Mouse (Mus musculus) MEL (cell line): Measurements from ENCODE around the gene Zdhhc21. TPM values are rescaled to one million over a fixed set of nuclear protein-coding genes. Genes with fewer than 3 reads are reported as not detected.

ENCODE experiments used
- DNase-seq: peaks from one replicate; pipeline ENCODE4 v3.0.0; 2011; ENCODE audit warnings: low read depth, low spot score
- H3K27ac ChIP-seq: 2 replicates; pipeline ENCODE4 v1.5.1; 2012; ENCODE audit warnings: low read depth, mild to moderate bottlenecking, control low read depth, low read length, moderate library complexity; ENCODE audit not compliant: control insufficient read depth
- H3K27me3 ChIP-seq, 2 experiments: fragments of 150-350 bp in 1 of 2; sonication (generic) in 1 of 2; 2 replicates each; pipeline ENCODE4 v1.6.1; 2012; ENCODE audit warnings: low read length in 2 of 2, mild to moderate bottlenecking in 2 of 2, improper control_type of control experiment in 1 of 2, moderate library complexity in 1 of 2; ENCODE audit not compliant: insufficient read depth in 2 of 2, control insufficient read depth in 1 of 2
- H3K36me3 ChIP-seq, 2 experiments: 2 replicates each; pipeline ENCODE4 v1.6.1; 2012 to 2014; ENCODE audit warnings: low read length in 2 of 2, improper control_type of control experiment in 1 of 2, inconsistent platforms in 1 of 2, mild to moderate bottlenecking in 1 of 2; ENCODE audit not compliant: insufficient read depth in 2 of 2, control insufficient read depth in 1 of 2
- H3K4me1 ChIP-seq, 2 experiments: fragments of 150-350 bp in 1 of 2; sonication (generic) in 1 of 2; 2 replicates each; pipeline ENCODE4 v1.6.1; 2012; ENCODE audit warnings: low read length in 2 of 2, improper control_type of control experiment in 1 of 2, mild to moderate bottlenecking in 1 of 2; ENCODE audit not compliant: insufficient read depth in 2 of 2, control insufficient read depth in 1 of 2
- H3K4me3 ChIP-seq, 2 experiments: fragments of 150-350 bp in 1 of 2; sonication (generic) in 1 of 2; 2 replicates each; pipeline ENCODE4 v1.5.1; 2012; ENCODE audit warnings: low read depth in 2 of 2, low read length in 2 of 2, mild to moderate bottlenecking in 2 of 2, moderate library complexity in 2 of 2, control low read depth in 1 of 2, improper control_type of control experiment in 1 of 2; ENCODE audit not compliant: control insufficient read depth in 1 of 2, insufficient read depth in 1 of 2
- H3K79me2 ChIP-seq: 2 replicates; pipeline ENCODE4 v1.6.1; 2012; ENCODE audit warnings: mild to moderate bottlenecking, low read length, moderate library complexity; ENCODE audit not compliant: control insufficient read depth, poor library complexity, insufficient read depth
- H3K9ac ChIP-seq: 2 replicates; pipeline ENCODE4 v1.6.1; 2012; ENCODE audit warnings: low read depth, mild to moderate bottlenecking, control low read depth, low read length, moderate library complexity; ENCODE audit not compliant: control insufficient read depth, poor library complexity, severe bottlenecking
- H3K9me3 ChIP-seq: fragments of 150-350 bp; sonication (generic); replicated peaks from 2 replicates; pipeline ENCODE4 v1.6.1; 2012; ENCODE audit warnings: mild to moderate bottlenecking, low read length, improper control_type of control experiment, moderate library complexity; ENCODE audit not compliant: insufficient read depth
- BHLHE40 ChIP-seq: IDR thresholded peaks from 2 replicates; pipeline ENCODE4 v1.6.1; 2012; ENCODE audit warnings: low read depth, mild to moderate bottlenecking, inconsistent platforms, low read length, improper control_type of control experiment, borderline replicate concordance
- CHD1 ChIP-seq: IDR thresholded peaks from 2 replicates; pipeline ENCODE4 v1.6.1; 2012; ENCODE audit warnings: low read depth, mild to moderate bottlenecking, inconsistent platforms, low read length, improper control_type of control experiment
- E2F4 ChIP-seq: IDR thresholded peaks from 2 replicates; pipeline ENCODE4 v1.6.1; 2011; ENCODE audit warnings: low read depth, low read length, improper control_type of control experiment, borderline replicate concordance
- EP300 ChIP-seq, 2 experiments: IDR thresholded peaks; 2 replicates each; pipeline ENCODE4 v1.6.1; 2011; ENCODE audit warnings: improper control_type of control experiment in 2 of 2, low read length in 2 of 2, low read depth in 1 of 2, mild to moderate bottlenecking in 1 of 2
- ETS1 ChIP-seq: IDR thresholded peaks from 2 replicates; pipeline ENCODE4 v1.6.1; 2012; ENCODE audit warnings: low read depth, mild to moderate bottlenecking, inconsistent platforms, low read length, improper control_type of control experiment, moderate library complexity
- JUND ChIP-seq: IDR thresholded peaks from 2 replicates; pipeline ENCODE4 v1.6.1; 2011; ENCODE audit warnings: low read depth, mild to moderate bottlenecking, improper control_type of control experiment, low read length
- KAT2A ChIP-seq: conservative IDR thresholded peaks from 2 replicates; pipeline ENCODE4 v1.6.1; 2012; ENCODE audit warnings: low read depth, low read length, improper control_type of control experiment, inconsistent platforms
- MAFK ChIP-seq: IDR thresholded peaks from 2 replicates; pipeline ENCODE4 v1.6.1; 2011; ENCODE audit warnings: low read depth, mild to moderate bottlenecking, low read length, improper control_type of control experiment, borderline replicate concordance
- MAX ChIP-seq: IDR thresholded peaks from 2 replicates; pipeline ENCODE4 v1.6.1; 2011; ENCODE audit warnings: low read length, improper control_type of control experiment
- MEF2A ChIP-seq: IDR thresholded peaks from 2 replicates; pipeline ENCODE4 v1.6.1; 2014; ENCODE audit warnings: low read depth, mild to moderate bottlenecking, inconsistent platforms, low read length, improper control_type of control experiment; ENCODE audit not compliant: poor library complexity, insufficient replicate concordance, severe bottlenecking; ENCODE audit errors: extremely low read depth
- MYB ChIP-seq: IDR thresholded peaks from 2 replicates; pipeline ENCODE4 v1.6.1; 2011; ENCODE audit warnings: mild to moderate bottlenecking, low read depth, low read length, improper control_type of control experiment
- POLR2A ChIP-seq, 2 experiments: IDR thresholded peaks; 2 replicates each; pipeline ENCODE4 v1.6.1; 2011 to 2012; ENCODE audit warnings: low read length in 2 of 2, mild to moderate bottlenecking in 2 of 2, control low read depth in 1 of 2, improper control_type of control experiment in 1 of 2, low read depth in 1 of 2, moderate library complexity in 1 of 2; ENCODE audit not compliant: control insufficient read depth in 1 of 2, insufficient read depth in 1 of 2, poor library complexity in 1 of 2
- SMC3 ChIP-seq: IDR thresholded peaks from 2 replicates; pipeline ENCODE4 v1.6.1; 2011; ENCODE audit warnings: low read depth, low read length, improper control_type of control experiment
- USF2 ChIP-seq, 2 experiments: IDR thresholded peaks; 2 replicates each; pipeline ENCODE4 v1.6.1; 2011 to 2012; ENCODE audit warnings: improper control_type of control experiment in 2 of 2, low read length in 2 of 2, borderline replicate concordance in 1 of 2, inconsistent platforms in 1 of 2, low read depth in 1 of 2, mild to moderate bottlenecking in 1 of 2; ENCODE audit not compliant: insufficient read depth in 1 of 2
- ZNF384 ChIP-seq: IDR thresholded peaks from 2 replicates; pipeline ENCODE4 v1.6.1; 2012; ENCODE audit warnings: low read depth, mild to moderate bottlenecking, inconsistent platforms, low read length, improper control_type of control experiment
- polyA plus RNA-seq, 2 experiments: library from polyadenylated mRNA; stranded (reverse) in 1 of 2; unstranded in 1 of 2; fragments of >175 nt in 1 of 2; fragments of >200 nt in 1 of 2; gene quantifications; 2 replicates each; pipeline versions ENCODE4 v1.2.1 to v1.2.4; 2012; ENCODE audit warnings: low replicate concordance in 2 of 2, low read depth in 1 of 2; ENCODE audit not compliant: insufficient read length in 2 of 2, insufficient read depth in 1 of 2, missing spikeins in 1 of 2
- total RNA-seq: library from RNA; depleted of rRNA; stranded (reverse); fragments of 300-350 nt; gene quantifications from 2 replicates; pipeline ENCODE4 v1.2.3, GENCODE M21; 2012; rRNA removed

Gene Zdhhc21
- total and polyA plus RNA-seq, 3 experiments: 6.5 to 7.8 TPM; not detected in 1

GRCm38 (mm10) chr4:82756295-82756626, 103.5 kb downstream of the Zdhhc21 start:
- no peak for DNase-seq
- no peak overlapping the region for H3K4me3 ChIP-seq
- H3K4me1 ChIP-seq: no peaks in the 10 kb centered on the region
- H3K27ac ChIP-seq: no peak overlapping the region
- no peak for TF ChIP-seq MEF2A
- no peak for TF ChIP-seq SMC3
- TF ChIP-seq MAX: no peak
- no peak for TF ChIP-seq USF2 (IDR thresholded peaks at IDR 0.05; ENCODE audit: borderline replicate concordance in 1 of 2, insufficient read depth in 1 of 2, low read depth in 1 of 2, low read length in 2 of 2)
- TF ChIP-seq MAFK: no peak
- no peak for TF ChIP-seq KAT2A
- no peaks in the 10 kb centered on the region for H3K9me3 ChIP-seq
- no peaks in the 10 kb centered on the region for H3K27me3 ChIP-seq
- no peaks in the 10 kb centered on the region for H3K79me2 ChIP-seq
- no peak overlapping the region for H3K9ac ChIP-seq
- H3K36me3 ChIP-seq: no peaks in the 10 kb centered on the region

DNA sequence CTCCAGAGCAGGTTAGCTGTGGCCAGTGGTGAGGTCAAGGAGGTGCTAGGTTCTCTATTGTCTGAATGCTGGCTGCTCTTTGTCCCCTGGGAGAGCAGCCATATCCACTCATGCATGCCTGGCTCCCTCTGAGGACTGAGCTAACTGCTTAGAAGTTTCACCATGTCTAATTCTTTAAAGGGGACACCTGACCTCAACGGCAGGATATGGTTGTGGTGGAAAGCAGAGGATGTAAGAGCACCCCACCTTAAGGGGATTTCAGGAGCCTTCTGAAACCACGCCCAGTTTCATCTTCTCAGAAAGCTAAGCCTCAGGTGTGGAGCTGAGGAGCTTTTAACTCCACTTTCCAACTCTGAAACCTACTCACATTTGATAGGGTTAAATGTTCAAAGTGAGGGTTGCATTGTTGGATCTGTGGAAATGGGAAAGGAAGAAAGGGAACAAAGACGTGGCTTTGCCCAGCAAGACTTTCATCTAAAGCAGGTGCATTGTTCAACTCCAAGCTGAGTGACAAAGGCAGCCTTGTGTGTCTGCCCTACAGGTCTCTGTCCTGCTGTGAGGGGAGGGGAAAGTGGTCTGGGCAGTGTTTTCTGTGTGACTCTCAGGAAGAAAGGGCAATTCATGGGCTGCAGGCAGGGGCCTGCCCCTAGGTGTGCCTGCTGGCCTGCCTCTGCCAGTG, 104.0 kb downstream of the Zdhhc21 start:
- H3K9ac ChIP-seq: no peak overlapping the region
- H3K4me3 ChIP-seq: no peak overlapping the region
- H3K27ac ChIP-seq: no peak overlapping the region
- DNase-seq: no peak
- no peaks in the 10 kb centered on the region for H3K27me3 ChIP-seq
- TF ChIP-seq ETS1: no peak
- no peak for TF ChIP-seq ZNF384
- no peak for TF ChIP-seq JUND
- no peak for TF ChIP-seq POLR2A (IDR thresholded peaks at IDR 0.05; ENCODE audit: control insufficient read depth in 1 of 2, insufficient read depth in 1 of 2, low read depth in 1 of 2, low read length in 2 of 2, poor library complexity in 1 of 2)
- TF ChIP-seq EP300 (IDR thresholded peaks at IDR 0.05; ENCODE audit: low read depth in 1 of 2, low read length in 2 of 2): no peak
- TF ChIP-seq CHD1: no peak
- TF ChIP-seq MYB: no peak
- TF ChIP-seq MAX: no peak
- no peak for TF ChIP-seq SMC3
- no peak for TF ChIP-seq BHLHE40
- no peak for TF ChIP-seq E2F4
- TF ChIP-seq, all 39 proteins: peak for 0
- no peaks in the 10 kb centered on the region for H3K9me3 ChIP-seq
- H3K36me3 ChIP-seq: no peaks in the 10 kb centered on the region
- no peaks in the 10 kb centered on the region for H3K4me1 ChIP-seq
- H3K79me2 ChIP-seq: no peaks in the 10 kb centered on the region

Other genes starting within 250 kb of the Zdhhc21 start
- gene Nfib, start 154.2 kb downstream of the Zdhhc21 start, total RNA-seq: not detected in 2 replicates
- not detected for gene Nfib, start 154.2 kb downstream of the Zdhhc21 start, polyA plus RNA-seq
- not detected in 2 replicates for gene Cer1, start 25.2 kb upstream of the Zdhhc21 start, total RNA-seq
- not detected for gene Cer1, start 25.2 kb upstream of the Zdhhc21 start, polyA plus RNA-seq
- not detected in 2 replicates for gene Frem1, start 192.4 kb upstream of the Zdhhc21 start, total RNA-seq
- not detected for gene Frem1, start 192.4 kb upstream of the Zdhhc21 start, polyA plus RNA-seq